Mouse (Mus musculus): ENCODE results near the gene Nop58.
A peak's percentile ranks its signal among the peaks of the same experiment; 100 is the strongest.
"Not testable (repeated sequence)": the region's sequence is repeated elsewhere in the genome, so short reads cannot be mapped to it uniquely, and the experiment has no call there.

Nop58 gene

GRCm38 (mm10) chr1:59684819-59685755 is at the start of gene Nop58:
Gene Nop58 (plus strand): TSS chr1:59684971.
- peak; percentile 99 for DNase-seq

DNA sequence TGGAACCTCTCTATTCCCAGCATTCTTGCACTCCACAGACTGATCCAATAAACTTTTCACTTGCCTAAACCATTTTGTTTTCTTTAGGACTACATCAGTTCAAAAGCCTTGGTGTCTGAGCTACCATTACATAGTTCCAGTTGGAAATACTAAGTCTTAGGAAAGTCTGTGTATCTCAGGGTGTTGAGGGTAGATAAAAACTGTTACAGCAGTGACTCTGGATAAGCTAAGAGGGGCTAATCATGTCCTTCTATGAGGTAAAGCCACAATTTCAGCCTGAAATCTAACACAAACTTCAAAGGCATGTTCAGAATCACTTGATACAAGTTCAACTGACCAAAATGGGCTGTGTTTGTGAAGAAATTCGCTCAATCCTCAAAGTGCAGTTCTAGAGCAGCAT is 48.4 kb upstream of the Nop58 start:
- no peak for DNase-seq

- DNase-seq = peak; percentile 13
These were observed 46.4 kb upstream of the Nop58 start for GRCm38 (mm10) chr1:59638371-59638770.

GRCm38 (mm10) chr1:59642488-59642887 is 42.3 kb upstream of the Nop58 start:
- DNase-seq = no peak

DNA sequence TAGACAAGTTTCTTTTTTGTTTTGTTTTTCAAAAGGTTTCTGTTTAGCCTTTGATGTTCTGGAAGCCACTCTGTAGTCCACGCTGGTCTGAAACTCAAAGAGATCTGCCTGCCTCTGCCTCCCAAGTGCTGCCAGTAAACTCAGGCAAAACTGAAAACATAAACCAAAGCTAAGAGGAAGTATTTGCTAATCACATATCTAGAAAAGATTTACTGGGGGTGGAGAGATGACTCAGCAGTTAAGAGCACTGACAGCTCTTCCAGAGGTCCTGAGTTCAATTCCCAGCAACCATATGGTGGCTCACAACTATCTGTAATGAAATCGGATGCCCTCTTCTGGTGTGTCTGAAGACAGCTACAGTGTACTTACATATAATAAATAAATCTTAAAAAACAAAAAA is 38.3 kb upstream of the Nop58 start:
- DNase-seq = not testable (repeated sequence)

DNA sequence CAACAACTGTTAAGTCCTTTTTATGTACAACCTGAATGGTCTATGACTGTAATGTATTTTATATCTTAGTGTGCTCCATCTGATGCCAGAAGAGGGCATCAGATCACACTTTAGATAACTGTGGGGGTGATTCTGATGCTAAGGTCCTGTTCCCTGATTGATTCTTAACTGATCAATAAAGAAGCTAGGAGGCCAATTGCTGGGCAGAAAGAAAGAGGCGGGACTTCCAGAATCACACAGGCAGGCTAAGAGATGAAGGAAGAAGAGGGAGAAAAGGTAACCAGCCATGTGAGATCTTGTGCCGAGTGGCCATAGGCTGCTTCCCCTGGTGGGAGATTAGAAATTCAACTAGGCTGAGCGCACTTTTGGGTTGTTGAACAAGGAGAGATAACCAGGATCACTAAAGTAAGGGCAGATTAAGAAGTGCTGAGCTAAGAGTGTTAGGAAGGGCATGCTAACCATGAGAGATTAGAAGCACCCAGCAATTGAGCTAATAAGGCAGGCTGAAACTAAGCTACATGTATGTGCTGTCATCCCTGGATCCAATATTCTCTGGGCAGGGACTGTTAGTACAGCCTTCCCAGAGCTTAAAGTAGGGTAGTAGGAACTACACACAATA is 33.5 kb upstream of the Nop58 start:
- DNase-seq = peak; percentile 64

- no peak for DNase-seq
These were observed 31.4 kb upstream of the Nop58 start for GRCm38 (mm10) chr1:59653243-59653911.

DNA sequence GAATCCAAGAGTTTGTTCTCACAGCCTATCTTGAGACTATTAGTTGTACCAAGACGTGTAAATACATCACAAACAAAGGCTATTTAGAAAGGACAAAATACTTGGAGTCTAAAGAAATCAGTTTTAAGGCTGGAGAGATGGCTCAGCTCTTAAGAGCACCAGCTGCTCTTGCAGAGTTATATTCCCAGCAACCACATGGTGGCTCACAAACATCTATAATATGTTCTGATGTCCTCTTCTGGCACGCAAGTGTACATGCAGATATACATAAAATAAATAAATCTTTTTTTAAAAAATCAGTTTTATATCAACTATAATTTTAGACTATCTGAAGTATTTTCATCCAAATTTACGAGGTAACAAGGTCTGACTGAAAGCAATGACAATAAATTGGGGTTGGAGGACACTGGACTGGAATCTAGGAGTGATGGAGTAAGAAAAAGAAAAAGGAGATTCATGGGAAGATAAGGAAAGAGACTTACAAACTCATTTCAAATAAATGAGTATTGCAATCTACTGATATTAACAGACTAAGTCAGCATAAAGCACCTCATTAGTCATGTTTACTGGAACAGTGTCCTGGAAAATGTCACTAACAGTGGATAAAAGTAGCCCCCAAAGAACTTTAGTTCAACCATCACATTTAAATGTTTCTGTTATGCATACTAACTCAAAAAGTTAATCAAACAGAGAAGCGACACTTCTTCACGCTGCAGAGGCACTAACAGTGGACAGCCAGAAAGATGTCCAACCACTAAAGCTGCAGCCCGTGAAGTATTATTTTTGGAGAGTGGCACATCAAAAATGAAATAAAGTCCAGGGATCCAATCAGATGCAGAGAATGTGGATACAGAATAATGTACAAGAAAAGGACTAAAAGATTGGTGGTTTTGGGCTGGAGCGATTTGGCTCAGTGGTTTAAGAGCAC is 28.3 kb upstream of the Nop58 start:
- DNase-seq = no peak

DNA sequence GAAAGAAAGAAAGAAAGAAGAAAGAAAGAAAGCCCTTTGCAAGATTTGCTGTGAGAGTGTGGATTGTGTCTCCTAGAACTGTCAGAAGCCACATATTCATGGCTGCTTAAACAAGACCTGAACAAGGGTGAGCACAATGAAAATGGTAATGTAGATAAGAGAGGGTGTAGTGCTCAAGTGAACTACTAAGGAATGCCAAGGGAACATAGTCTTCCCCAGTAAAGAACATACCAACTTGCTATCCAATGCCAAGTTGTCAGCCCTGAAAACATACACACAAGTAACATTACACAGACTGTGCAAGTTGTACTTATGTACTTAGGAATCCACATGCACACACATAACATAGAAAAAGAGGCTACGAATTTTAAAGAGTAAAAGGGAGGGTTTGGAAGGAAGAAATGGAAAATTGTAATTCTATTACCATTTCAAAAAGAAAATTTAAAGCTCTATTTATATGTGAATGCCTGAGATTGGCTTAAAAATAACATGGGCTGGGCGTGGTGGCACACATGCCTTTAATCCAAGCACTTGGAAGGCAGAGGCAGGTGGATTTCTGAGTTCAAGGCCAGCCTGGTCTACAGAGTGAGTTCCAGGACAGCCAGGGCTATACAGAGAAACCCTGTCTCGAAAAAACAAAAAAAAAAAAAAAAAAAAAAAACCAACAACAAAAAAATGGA is 21.2 kb upstream of the Nop58 start:
- no peak for DNase-seq

GRCm38 (mm10) chr1:59668871-59669270 is 15.9 kb upstream of the Nop58 start:
- no peak for DNase-seq

- DNase-seq = peak; percentile 94
These were observed 14.7 kb upstream of the Nop58 start for GRCm38 (mm10) chr1:59669962-59670630.

DNA sequence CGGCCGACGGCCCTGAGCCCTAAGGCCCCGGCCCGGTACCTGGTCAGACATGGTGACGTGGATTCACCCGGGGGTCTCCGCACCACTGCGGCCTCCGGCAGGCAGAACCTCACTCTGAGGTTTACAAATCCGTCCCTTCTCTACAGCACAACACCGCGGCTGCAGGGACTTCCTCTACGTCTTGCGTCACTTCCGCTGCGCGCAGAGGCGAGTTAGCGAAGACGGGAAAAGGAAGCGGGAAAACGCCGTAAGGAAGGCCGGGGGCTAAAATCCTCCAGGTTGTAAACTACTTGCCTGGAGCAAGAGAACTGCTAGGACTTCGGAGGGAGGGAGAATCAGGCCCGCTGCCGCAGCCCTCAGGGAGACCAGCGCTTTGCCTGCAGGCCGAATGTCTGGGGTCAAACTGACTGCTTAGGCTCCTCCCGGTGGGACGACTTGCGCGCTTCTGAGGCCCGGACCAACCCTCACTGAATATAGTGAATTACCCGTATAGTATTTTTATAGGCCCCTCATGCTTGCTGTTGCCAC is 14.1 kb upstream of the Nop58 start, which contains the start of gene Sumo1:
Gene Sumo1, minus strand, starts transcription at position 194 of the 528 bp plus-strand sequence.
- DNase-seq = peak; percentile 99

DNA sequence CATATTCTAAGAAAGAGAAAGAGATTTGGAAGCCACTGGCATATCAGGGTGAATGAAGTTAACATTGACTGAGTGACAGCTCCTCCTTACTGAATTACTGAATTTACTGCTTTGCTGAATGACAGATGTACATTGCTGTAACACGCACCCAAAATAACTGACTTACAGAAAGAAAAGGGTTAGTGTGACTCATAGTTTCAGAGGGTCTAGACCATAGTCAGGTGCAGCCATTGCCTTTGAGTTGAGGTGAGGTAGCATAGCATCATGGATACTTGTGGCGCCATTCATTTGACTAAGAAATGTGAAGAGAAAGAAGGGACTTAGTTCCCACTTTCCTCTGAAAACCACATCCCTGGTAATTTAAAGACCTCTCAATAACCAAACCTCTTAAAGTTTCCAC is 11.1 kb upstream of the Nop58 start:
- no peak for DNase-seq

DNA sequence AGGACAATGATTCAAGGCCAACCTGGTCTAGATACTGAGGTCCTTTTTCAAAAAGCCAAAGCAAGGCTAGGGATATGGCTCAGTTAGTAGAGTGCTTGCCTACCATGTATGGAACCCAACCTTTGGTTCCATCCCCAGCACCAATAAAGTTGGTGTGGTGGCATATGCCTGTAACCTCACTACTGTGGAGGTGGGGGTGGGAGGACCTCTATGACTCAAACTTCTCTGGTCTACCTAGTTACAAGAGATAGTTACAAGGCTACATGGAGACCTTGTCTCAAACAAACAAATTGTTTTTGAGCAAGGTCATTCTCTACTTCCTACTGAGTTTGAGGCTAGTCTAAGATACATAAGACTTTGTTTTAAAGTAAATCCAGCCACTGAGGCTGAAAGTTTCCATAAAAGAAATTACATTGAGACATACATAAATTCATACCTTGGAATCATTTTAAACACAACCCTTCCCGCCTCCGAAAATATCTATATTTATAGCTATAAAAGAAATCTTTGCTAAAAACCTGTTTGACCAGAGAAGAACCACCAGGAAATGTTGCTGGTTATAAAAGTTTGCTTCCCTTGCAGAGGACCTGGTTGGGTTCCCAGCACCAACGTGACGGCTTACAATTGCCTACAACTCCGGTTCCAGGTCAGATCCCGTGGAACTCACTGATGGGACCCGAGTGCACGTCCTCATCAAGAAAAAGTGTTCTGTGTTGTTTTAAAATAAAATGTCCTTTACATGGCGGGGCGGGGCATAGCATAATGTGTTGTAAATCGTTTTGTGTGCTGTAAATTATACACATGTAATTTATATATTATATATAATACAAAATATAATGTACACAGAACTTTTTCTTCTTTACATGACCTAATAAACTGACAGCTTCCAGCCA is 599 bp upstream of the Nop58 start:
- DNase-seq = peak; percentile 91

- DNase-seq = no peak
These were observed 2.7 kb downstream of the Nop58 start for GRCm38 (mm10) chr1:59687493-59687892.

GRCm38 (mm10) chr1:59690467-59690866 is 5.7 kb downstream of the Nop58 start:
- no peak for DNase-seq

DNA sequence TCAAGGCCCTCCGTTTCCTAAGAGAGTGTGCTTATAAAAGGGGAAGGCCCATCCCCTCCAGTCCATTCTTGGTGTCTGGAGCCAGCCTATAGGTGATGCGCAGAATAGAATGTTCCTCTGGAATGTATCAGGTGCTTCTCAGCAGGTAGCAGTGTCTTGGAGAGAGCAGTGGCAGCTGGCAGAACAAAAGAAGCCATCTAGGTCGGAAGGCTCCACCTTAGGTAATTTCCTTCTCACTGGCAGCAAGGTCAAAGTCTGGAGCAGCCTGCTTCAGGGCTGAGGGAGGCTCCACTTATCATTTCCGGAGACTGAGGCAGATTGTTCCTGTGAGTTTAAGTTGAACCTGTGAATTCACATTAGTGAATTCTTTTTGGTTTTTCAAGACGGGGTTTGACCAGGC is 13.0 kb downstream of the Nop58 start:
- peak; percentile 81 for DNase-seq

DNA sequence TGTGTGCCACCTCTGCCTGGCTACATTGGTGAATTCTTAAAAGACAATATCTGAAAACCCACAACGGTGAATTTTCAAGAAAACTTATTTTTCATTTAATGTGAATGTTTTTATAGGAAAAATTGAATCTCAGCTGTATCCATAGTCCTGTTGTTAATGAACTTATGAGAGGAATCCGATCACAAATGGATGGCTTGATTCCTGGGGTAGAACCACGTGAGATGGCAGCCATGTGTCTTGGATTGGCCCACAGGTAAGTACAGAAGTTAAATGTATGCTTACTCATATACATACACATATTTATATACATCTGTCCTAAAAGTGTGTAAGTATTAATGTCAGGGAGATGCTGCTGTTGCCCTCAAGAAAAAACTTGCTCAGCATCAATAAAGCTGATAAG is 13.4 kb downstream of the Nop58 start:
- DNase-seq = peak; percentile 30

GRCm38 (mm10) chr1:59701766-59702165 is 17.0 kb downstream of the Nop58 start:
- no peak for DNase-seq

DNA sequence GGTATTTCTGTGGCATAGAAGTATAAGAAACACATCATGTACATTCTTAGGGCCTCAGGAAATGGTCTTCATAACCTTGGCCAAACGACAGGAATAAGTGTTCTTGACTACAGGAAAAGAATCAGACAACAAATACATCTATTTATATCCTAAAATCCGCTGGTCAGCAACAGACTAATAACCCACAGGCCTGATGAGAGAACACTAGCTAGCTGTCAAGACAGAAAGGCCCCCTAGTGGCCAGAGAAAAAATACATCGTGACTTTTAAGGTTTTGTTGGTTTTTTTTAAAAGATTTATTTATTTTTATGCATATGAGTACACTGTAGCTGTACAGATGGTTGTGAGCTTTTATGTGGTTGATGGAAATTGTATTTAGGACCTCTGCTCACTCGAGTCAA is 35.1 kb downstream of the Nop58 start:
- DNase-seq = peak; percentile 62
